Mouse (Mus musculus) right cerebral cortex, postnatal 4 days (tissue): ENCODE data around the gene Msn.
"Not testable (repeated sequence)": the region's sequence is repeated elsewhere in the genome, so short reads cannot be mapped to it uniquely, and the experiment has no call there.

Source experiments
- DNase-seq: peaks from one replicate; pipeline ENCODE4 v3.0.0-alpha.2; 2022

The Msn gene

GRCm38 (mm10) chrX:96148217-96148616 lies 52.4 kb downstream of the Msn start:
- no peak for DNase-seq

GRCm38 (mm10) chrX:96153362-96153761 lies 57.5 kb downstream of the Msn start:
- DNase-seq, result no peak

GRCm38 (mm10) chrX:96157936-96158335 lies 62.1 kb downstream of the Msn start:
- DNase-seq, result no peak

- no peak for DNase-seq
Observed at GRCm38 (mm10) chrX:96162571-96162970, 66.7 kb downstream of the Msn start.

- no peak for DNase-seq
Observed at GRCm38 (mm10) chrX:96171645-96172388, 76.0 kb downstream of the Msn start.

- peak; percentile 7 for DNase-seq
Observed at GRCm38 (mm10) chrX:96178437-96178836, 82.6 kb downstream of the Msn start.

GRCm38 (mm10) chrX:96184100-96184732 lies 88.4 kb downstream of the Msn start:
- DNase-seq, result no peak

GRCm38 (mm10) chrX:96205143-96205542 lies 109.3 kb downstream of the Msn start:
- DNase-seq, result not testable (repeated sequence)

GRCm38 (mm10) chrX:96206872-96207271 lies 111.0 kb downstream of the Msn start:
- DNase-seq, result no peak

GRCm38 (mm10) chrX:96218088-96218487 lies 122.2 kb downstream of the Msn start:
- no peak for DNase-seq
